Mouse (Mus musculus) layer of hippocampus, postnatal 10 days (tissue): Measurements from ENCODE around the gene Mast4. TPM values are rescaled to one million over a fixed set of nuclear protein-coding genes. Genes with fewer than 3 reads are reported as not detected.
"Not testable (repeated sequence)": the region's sequence is repeated elsewhere in the genome, so short reads cannot be mapped to it uniquely, and the experiment has no call there.

Experiments used
- DNase-seq, 2 experiments: peaks; one replicate each; pipeline ENCODE4 v3.0.0; 2021; ENCODE audit warnings: low spot score in 2 of 2
- long read RNA-seq: library from polyadenylated mRNA; stranded (forward); transcript quantifications from one replicate; pipeline ENCODE4 v2.0.0, GENCODE M21; 2023
- total RNA-seq, 2 experiments: library from RNA; stranded (reverse); gene quantifications; 2 replicates each; pipeline ENCODE4 v1.2.3; 2021

Gene Mast4
- 10 to 100 TPM; 37.9 to 39.3 TPM for total RNA-seq
- long read RNA-seq, partial matches to known transcripts, result 0 of 4 reads
- long read RNA-seq, other reads (novel, unspliced or antisense), result 4 of 4 reads

GRCm38 (mm10) chr13:103334392-103334686 is at the start of gene Mast4:
Gene Mast4 (minus strand): TSS chr13:103334497.
- peak; percentile 82 to 89 for DNase-seq

DNA sequence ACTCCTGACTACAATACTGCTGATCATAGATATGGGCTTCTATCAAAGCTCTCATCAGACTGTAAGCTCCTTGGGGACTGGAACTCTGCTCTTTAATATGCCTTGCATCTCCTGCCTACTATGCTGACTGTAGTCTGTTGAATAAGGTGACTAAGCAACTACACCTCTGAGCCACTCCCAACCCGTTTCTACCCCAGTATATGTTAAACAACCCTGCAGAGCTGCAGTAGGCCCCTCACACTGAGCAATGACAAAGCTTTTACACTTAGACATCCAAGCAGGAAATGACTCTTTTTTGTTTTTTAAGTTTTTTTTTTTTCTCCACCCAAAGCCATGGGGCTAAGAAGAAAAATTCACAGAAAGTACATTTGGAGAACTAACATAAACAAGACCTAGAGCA is 40.2 kb upstream of the Mast4 start:
- no peak for DNase-seq

- no peak for DNase-seq
Measured at GRCm38 (mm10) chr13:103369194-103369593, 34.9 kb upstream of the Mast4 start.

GRCm38 (mm10) chr13:103363181-103363580 is 28.9 kb upstream of the Mast4 start:
- no peak for DNase-seq

- DNase-seq, result not testable (repeated sequence)
Measured at GRCm38 (mm10) chr13:103357415-103357814, 23.1 kb upstream of the Mast4 start.

- DNase-seq, result not testable (repeated sequence)
Measured at GRCm38 (mm10) chr13:103356909-103357308, 22.6 kb upstream of the Mast4 start.

- DNase-seq, result no peak
Measured at GRCm38 (mm10) chr13:103354737-103355136, 20.4 kb upstream of the Mast4 start.

- DNase-seq, result no peak
Measured at GRCm38 (mm10) chr13:103344749-103345148, 10.5 kb upstream of the Mast4 start.

DNA sequence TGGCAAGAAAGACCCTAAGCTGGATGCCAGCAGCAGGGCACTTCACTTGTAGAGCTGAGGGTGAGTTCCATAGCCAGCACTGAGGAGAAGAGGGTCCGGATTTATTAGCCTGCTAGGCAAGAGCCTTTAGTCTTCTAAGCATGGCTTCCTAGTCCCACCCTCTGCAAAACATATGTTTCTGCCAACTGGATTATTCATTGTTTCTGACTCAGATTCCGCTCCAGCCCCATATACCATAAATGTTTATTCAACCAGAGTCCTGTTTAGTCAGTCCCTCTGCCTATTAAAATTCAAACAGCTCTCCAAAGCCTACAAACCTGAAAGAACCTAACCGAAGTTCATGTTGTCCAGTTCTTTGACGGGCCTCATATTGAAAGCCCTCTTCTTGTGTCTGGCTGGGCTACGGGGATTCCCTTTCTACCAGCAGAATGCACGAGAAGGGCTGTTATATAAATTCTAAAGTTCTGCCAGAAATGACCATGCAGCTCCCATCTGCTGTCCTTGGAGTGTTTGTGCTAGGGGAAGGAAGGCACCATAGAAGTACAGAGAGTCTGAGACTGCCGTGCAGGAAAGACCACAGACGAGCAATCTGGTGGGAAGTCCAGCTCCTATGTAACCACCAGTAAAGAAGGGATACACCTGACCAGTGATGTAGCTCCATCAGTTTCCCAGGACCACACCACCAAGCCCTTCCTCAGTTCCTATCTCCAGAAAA is 9.9 kb upstream of the Mast4 start:
- no peak for DNase-seq

- no peak for DNase-seq
Measured at GRCm38 (mm10) chr13:103341031-103341430, 6.7 kb upstream of the Mast4 start.

DNA sequence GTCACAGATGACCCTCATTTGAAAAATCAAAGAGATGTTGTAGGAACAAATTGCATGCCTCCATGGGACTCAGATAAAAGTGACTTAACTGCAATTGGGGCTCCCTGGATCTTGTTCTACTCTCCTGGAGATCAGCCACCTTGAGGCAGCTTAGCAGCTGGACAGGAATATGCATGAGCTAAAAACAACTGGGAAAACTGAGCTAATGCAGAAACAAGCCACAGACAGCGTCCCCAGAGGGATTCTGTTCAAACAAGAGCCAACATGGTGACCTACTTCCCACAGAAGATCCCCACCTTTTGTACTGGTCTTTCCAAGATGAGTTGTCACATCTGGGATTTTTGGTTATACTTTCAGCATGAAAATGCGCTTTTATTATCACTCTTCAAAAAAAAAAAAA is 4.3 kb upstream of the Mast4 start:
- no peak for DNase-seq

DNA sequence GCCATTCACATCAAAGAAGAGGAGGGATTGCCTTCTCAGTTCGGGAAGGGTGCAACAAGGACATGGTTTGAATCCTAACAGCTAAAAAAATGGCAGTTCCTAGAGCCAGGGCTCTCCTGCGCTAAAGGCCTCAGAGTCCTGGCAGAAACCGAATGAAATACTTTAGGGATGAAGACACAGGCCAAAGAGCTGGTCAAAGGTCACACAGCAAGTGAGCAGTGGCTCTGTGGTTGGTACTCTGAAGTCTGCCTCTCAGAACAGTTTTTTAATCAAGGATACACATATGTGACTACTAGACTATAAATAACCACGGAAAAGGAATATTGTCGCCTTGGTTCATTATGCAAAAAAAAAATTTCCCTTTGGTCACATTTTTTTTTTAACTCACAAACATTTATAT is 1.9 kb upstream of the Mast4 start:
- DNase-seq, result no peak

- DNase-seq, result peak in 1 of 2 experiments; percentile 17
Measured at GRCm38 (mm10) chr13:103334723-103335458, 594 bp upstream of the Mast4 start.

DNA sequence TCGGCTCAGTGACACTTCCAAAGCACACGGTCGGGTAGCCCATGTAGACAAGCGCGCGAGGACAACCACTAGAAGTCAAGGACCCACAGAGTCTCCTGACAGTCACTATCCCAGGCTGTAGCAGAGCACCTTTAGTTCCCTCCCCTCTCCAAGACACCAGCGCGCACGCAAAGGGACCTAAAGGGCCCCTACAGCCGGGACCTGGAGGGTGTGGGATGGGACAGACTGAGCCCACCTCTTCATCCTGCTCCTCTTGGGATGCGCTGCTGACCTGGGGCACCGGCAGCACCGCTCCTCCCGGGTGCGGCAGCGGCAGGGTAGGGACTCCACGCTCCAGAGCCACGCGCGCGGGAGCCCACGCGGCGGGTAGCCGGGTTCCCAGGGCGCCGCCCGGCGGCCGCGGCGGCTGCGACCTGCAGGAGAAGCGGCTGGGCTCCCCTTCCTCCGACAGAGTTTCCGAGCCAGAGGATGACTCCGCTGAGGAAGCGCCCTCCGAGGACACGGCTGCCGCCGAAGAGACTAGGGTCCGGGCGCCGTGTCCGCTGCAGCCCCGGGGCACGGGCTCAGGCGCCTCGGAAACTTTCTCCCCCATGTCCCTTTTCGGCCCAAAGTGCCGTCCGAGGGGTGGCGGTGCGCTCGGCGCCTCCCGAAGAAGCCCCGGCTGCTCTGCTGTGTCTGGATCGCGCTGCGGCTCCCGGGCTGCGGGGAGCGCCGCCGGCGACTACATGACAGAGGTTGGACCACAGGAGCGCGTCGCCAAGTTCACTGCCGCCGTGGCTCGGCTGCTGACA is 501 bp downstream of the Mast4 start:
- peak; percentile 29 to 50 for DNase-seq

GRCm38 (mm10) chr13:103333153-103333552 is 1.1 kb downstream of the Mast4 start:
- no peak for DNase-seq

DNA sequence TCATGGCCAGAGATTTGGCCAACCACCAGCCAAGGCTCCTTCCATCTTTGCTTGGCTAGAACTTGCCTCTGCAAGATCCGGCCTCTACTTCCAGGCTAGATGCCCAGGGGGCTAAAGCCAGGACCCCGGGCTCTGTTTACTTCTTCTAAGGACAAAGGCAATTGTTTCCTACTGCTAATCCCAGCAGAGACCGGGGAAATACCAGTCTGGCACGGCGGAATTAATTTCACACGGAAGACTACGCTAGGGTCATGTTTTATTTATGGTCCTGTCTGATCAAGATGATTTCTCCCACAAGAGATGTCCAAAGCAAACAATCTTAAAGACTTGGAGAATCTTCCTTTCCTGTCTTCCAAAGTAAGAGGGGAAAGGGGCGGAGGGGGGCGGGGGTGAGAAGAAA is 1.6 kb downstream of the Mast4 start:
- no peak for DNase-seq

DNA sequence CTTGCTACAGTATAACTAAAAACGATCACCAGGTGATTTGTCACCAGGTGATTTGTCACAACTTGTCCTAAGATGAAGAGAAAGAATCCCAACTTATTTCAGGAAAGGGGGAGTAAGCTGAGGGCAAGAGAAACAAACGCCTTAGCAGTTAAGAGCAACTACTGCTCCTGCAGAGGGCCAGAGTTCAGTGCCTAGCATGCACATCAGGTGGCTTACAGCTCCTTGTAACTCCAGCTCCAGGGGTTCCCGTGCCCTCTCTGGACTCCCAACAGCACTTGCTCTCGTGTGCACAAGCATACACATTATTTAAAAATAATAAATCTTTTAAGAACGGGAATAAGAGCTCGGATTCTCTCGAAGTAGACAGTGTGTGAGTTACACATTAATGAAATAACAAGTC is 3.2 kb downstream of the Mast4 start:
- no peak for DNase-seq

- no peak for DNase-seq
Measured at GRCm38 (mm10) chr13:103328299-103328698, 6.0 kb downstream of the Mast4 start.

DNA sequence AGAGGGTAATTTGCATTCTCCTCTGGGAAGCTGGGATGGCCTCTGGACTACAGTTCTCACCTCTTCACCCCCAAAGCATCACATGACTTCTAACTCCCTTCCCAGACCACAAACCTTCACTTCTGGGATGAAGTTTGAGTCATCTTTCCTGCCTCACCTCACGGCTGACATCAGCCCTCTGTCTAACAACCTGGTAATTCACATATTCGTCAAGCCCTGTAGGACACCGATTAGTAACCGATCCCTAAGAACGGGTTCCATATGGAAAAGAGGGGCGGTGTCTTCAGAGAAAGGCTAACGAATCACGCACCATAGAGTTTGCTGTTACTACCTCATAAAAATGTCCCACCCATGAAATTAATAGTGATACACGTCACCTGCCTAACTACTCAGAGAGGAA is 6.5 kb downstream of the Mast4 start:
- no peak for DNase-seq

GRCm38 (mm10) chr13:103326186-103326585 is 8.1 kb downstream of the Mast4 start:
- no peak for DNase-seq

- DNase-seq, result no peak
Measured at GRCm38 (mm10) chr13:103319881-103320280, 14.4 kb downstream of the Mast4 start.

DNA sequence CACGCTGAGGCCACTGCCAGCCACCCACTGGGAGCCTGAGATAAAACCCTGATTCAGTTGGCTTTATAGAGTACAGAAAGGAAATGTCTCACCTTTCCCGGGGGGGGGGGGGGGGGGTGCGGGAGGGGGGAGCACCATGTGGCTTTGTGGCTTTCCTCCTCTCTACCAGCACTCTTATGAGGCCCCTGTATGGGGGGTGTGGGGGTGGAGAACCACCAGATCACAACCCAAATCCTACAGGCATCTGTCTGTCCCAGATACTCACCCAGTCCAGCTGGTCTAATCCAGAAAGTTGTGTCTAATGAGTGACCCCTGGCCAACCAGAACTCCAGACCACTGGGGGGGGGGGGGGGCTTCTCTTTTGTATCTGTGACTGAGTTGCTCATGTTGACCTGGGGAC is 15.0 kb downstream of the Mast4 start:
- DNase-seq, result no peak
